ENCODE assay signal across 8 mouse cellular contexts in genomic region chr16:21778293-21778866, GRCm38 (mm10). TPM values are rescaled to one million over a fixed set of nuclear protein-coding genes. Genes with fewer than 3 reads are reported as not detected.
A peak's percentile ranks its signal among the peaks of the same experiment; 100 is the strongest.
DNase-seq lines count a peak whose midpoint lies in the region; ATAC-seq lines count a peak whose summit lies in the region.

No protein-coding gene starts in this region.

- H3K9me3 ChIP-seq in erythroblast, embryonic 14.5 days (ENCODE audit: control insufficient read depth, low read length): no peaks in the 10 kb centered on the region
- H3K9me3 ChIP-seq in heart, embryonic 15.5 days (replicated peaks): no peaks in the 10 kb centered on the region
- H3K9me3 ChIP-seq in neural tube, embryonic 13.5 days: no peaks in the 10 kb centered on the region

- no peaks in the 10 kb centered on the region for H3K27me3 ChIP-seq in erythroblast, embryonic 14.5 days (ENCODE audit: control insufficient read depth)
- no peaks in the 10 kb centered on the region for H3K27me3 ChIP-seq in heart, embryonic 15.5 days
- H3K27me3 ChIP-seq in neural tube, embryonic 13.5 days: no peaks in the 10 kb centered on the region

- DNase-seq in brain, adult 2 months (ENCODE audit: low read depth, low spot score): peak; percentile 31
- DNase-seq in liver: peak; percentile 33
- no peak for DNase-seq in left cerebral cortex, adult 11 months (ENCODE audit: low spot score)
- DNase-seq in layer of hippocampus, adult 9-11 months: no peak

- ATAC-seq in erythroblast, adult 5-6 weeks (replicated peaks; ENCODE audit: low FRiP score, poor library complexity, severe bottlenecking): no peak; the same call in 1 of the 2 replicates
- ATAC-seq in heart, embryonic 15.5 days (replicated peaks; ENCODE audit: insufficient number of reproducible peaks, insufficient read depth, low FRiP score, low read depth): no peak
- ATAC-seq in neural tube, embryonic 13.5 days (ENCODE audit: low read depth): no peak

- no peak overlapping the region for H3K27ac ChIP-seq in heart, embryonic 15.5 days
- H3K27ac ChIP-seq in neural tube, embryonic 13.5 days (replicated peaks): no peak overlapping the region

- no peak overlapping the region for H3K9ac ChIP-seq in heart, embryonic 15.5 days
- 0 out of 2 replicates have a peak overlapping the region, but pooled peaks have one; percentile 12 for H3K9ac ChIP-seq in neural tube, embryonic 13.5 days

- peaks cover 16% of the 10 kb centered on the region for H3K36me3 ChIP-seq in erythroblast, embryonic 14.5 days (ENCODE audit: control insufficient read depth)
- no peaks in the 10 kb centered on the region for H3K36me3 ChIP-seq in heart, embryonic 15.5 days
- H3K36me3 ChIP-seq in neural tube, embryonic 13.5 days: no peaks in the 10 kb centered on the region

- H3K4me2 ChIP-seq in heart, embryonic 15.5 days: peak overlapping the region; percentile 45
- peak overlapping the region; percentile 37; the same call in 1 of the 2 replicates for H3K4me2 ChIP-seq in neural tube, embryonic 13.5 days

- 38% methylated on average over 3 of the region's 3 CpGs for WGBS in heart, embryonic 15.5 days
- 38% methylated on average over 3 of the region's 3 CpGs for WGBS in neural tube, embryonic 13.5 days

- H3K4me3 ChIP-seq in erythroblast, embryonic 14.5 days (replicated peaks): peak overlapping the region; percentile 25
- H3K4me3 ChIP-seq in heart, embryonic 15.5 days: peak overlapping the region; percentile 38
- peak overlapping the region; percentile 25; the same call in 1 of the 2 replicates for H3K4me3 ChIP-seq in neural tube, embryonic 13.5 days

- H3K4me1 ChIP-seq in erythroblast, embryonic 14.5 days (ENCODE audit: control insufficient read depth): no peaks in the 10 kb centered on the region
- H3K4me1 ChIP-seq in heart, embryonic 15.5 days (replicated peaks): no peaks in the 10 kb centered on the region
- H3K4me1 ChIP-seq in neural tube, embryonic 13.5 days (replicated peaks): no peaks in the 10 kb centered on the region; the same call in 1 of the 2 replicates

RNA-seq across cellular contexts. Expression of gene Ehhadh, which starts 9.2 kb away (rescaled TPM):
- 0.05 and 0.13 TPM in 2 replicates for polyA plus RNA-seq in erythroblast, embryonic 14.5 days (2012)
- 1.3 TPM in 1 of 2 replicates, not detected in the other for total RNA-seq in erythroblast, adult 5-6 weeks (2015; ENCODE audit: low replicate concordance)
- total RNA-seq in erythroblast, adult 5-6 weeks (2017; ENCODE audit: low replicate concordance): 0.94 and 2.9 TPM in 2 replicates
- 2.4 and 3.1 TPM in 2 replicates for polyA plus RNA-seq in heart, embryonic 15.5 days (2015; fragmentation: Nextera tagmentation; extraction: Ambion mirVana)
- 1.5 and 1.8 TPM in 2 replicates for polyA plus RNA-seq in neural tube, embryonic 13.5 days (2015; fragmentation: Nextera tagmentation; extraction: Ambion mirVana)

RNA-seq across cellular contexts. Expression of gene Map3k13, which starts 15.8 kb away (rescaled TPM):
- polyA plus RNA-seq in erythroblast, embryonic 14.5 days (2012): 0.01 TPM in 2 replicates
- not detected in 2 replicates for total RNA-seq in erythroblast, adult 5-6 weeks (2015; ENCODE audit: low replicate concordance)
- total RNA-seq in erythroblast, adult 5-6 weeks (2017; ENCODE audit: low replicate concordance): 0.14 TPM in 1 of 2 replicates, not detected in the other
- 0.60 and 0.85 TPM in 2 replicates for polyA plus RNA-seq in heart, embryonic 15.5 days (2015; fragmentation: Nextera tagmentation; extraction: Ambion mirVana)
- polyA plus RNA-seq in neural tube, embryonic 13.5 days (2015; fragmentation: Nextera tagmentation; extraction: Ambion mirVana): 8.7 and 9.5 TPM in 2 replicates

Comparison
In these comparisons a context has a peak if more than half of its experiments do, and no peak if none do; other contexts are left out.
1. DNase-seq: peak in brain, adult 2 months (single experiment) and liver (single experiment); none in left cerebral cortex, adult 11 months (single experiment) and layer of hippocampus, adult 9-11 months (single experiment).
2. Peak in every context shown above with its lines, with median percentiles within 50 percentile points of each other: H3K4me3 ChIP-seq.